Mouse (Mus musculus) lung, postnatal 25 days (tissue): Measurements from ENCODE around the gene Sh3bp2.
A peak's percentile ranks its signal among the peaks of the same experiment; 100 is the strongest.

ENCODE experiments used
- DNase-seq: peaks from one replicate; pipeline ENCODE4 v3.0.0; 2022; ENCODE audit warnings: low spot score

Gene Sh3bp2

DNA sequence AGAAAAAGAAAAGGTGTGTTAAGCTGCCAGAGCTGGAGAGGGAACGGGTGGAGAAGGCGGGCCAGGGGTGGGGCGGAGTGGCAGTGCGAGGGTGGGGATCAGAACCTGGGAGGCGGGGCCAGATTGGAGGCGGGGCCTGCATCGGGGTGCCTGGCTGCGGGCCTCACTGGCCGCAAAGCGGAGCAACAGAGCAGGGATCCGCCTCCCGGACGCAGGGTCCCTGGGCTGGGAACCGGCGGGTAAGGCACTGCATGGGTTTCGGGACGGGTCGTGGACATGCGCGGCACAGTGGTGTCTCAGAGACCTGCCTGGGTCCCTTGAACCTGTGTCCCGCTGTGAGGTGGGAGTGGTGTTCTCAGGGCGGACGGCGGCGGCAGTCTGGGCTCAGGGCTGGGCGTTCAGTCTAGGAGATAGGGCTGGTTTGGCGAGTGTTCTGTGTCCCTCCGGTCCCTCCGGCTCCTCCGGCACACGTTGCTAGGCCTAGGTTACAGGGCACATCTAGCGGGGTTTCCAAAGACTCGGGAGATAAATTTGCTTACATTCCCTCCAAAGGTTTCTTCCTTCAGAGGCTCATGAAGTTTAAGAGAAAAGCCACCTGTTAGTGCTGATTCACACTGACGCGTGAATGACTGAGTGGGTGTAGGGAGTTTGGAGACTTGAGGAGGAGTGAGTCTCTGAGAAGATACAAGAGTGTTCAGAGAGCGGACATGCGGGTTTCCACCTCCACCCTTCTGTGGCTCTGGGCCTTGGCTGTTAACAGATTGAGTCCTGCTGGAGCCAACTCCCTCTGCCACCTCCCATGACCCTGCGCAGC lies at the start of gene Sh3bp2:
Gene Sh3bp2 (plus strand): TSS at position 176 of the 814 bp plus-strand sequence.
- peak; percentile 96 for DNase-seq

GRCm38 (mm10) chr5:34480926-34481325 lies 44.7 kb upstream of the Sh3bp2 start:
- no peak for DNase-seq

- no peak for DNase-seq
Measured at GRCm38 (mm10) chr5:34485731-34486130, 39.9 kb upstream of the Sh3bp2 start.

- peak; percentile 14 for DNase-seq
Measured at GRCm38 (mm10) chr5:34487320-34488090, 38.1 kb upstream of the Sh3bp2 start.

- DNase-seq, result no peak
Measured at GRCm38 (mm10) chr5:34488741-34489417, 36.8 kb upstream of the Sh3bp2 start.

DNA sequence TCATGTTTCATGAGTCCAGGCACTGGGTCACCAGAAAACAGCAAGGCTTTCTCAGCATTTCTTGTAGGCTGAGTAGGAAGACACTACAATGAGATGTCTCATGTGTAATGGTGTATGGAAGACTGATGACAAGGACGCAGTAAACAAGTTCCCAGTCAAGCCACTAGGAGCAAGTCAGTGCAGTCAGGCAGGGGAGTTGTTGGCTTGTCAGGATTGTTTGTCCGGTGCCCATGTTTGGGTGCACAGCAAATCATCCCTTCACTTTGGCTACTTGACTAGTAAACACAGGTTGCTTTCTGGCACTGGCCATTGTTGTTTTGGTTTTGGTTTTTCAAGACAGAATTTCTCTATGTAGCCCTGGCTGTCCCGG lies 36.2 kb upstream of the Sh3bp2 start:
- DNase-seq, result no peak

DNA sequence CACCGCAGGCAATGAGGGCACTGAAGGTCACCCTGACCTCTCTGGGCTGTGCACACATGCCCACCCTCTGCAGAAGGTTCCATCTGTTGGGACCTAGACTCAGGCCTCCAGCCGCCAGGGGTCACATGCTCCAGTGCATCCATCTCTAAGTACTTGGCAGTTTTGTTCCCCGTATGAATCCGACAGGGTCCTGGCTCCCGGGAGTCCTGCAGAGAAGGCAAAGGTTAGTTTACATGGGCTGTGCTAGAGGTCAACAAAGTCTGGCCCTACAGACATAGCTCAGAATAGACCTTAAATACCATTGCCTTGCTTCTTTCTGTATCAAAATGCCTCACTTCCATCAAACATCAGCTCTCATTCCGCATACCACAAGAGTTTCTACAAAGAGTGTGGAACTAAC lies 28.9 kb upstream of the Sh3bp2 start:
- DNase-seq, result no peak

DNA sequence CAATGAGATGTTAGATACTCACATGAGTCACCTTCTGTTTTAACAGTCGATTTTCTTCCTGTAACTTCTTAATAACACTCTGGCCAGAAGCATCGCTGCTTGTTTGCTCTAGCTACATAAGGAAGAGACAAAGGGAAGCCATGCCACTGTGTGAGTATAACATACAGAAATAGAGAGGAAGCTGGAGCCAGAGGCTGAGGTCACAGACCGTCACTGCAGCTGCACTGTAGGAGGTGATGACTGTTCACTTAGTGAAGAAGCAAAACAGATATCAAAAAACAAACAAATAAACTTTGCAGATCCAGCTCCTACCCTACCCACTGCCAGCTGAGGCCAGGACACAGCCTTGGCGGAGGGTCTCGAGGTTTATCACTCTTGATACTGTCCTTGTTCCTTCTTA lies 24.8 kb upstream of the Sh3bp2 start:
- no peak for DNase-seq

GRCm38 (mm10) chr5:34501588-34501987 lies 24.1 kb upstream of the Sh3bp2 start:
- no peak for DNase-seq

GRCm38 (mm10) chr5:34502411-34502810 lies 23.2 kb upstream of the Sh3bp2 start:
- DNase-seq, result no peak

GRCm38 (mm10) chr5:34502821-34503220 lies 22.8 kb upstream of the Sh3bp2 start:
- DNase-seq, result no peak

DNA sequence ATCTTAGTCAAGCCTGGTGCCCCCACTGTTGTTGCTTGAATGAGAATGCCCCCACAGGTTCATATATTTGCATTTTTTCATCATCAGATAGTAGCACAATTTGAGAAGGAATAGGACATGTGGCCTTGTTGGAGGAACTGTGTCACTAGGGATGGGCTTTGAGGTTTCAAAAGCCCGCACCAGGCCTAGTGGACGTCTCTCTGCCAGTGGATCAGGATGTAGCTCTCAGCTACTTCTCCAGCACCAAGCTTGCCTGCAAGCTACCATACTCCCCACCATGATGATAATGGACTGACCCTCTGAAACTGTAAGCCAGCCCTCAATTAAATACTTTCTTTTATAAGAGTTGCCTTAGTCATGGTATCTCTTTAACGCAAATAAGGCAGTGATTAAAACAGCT lies 13.2 kb upstream of the Sh3bp2 start:
- no peak for DNase-seq

- DNase-seq, result peak; percentile 97
Measured at GRCm38 (mm10) chr5:34513466-34514217, 12.0 kb upstream of the Sh3bp2 start, which contains the start of gene Tnip2. Gene Tnip2 (minus strand): TSS chr5:34513991.

GRCm38 (mm10) chr5:34514218-34514566 lies 11.4 kb upstream of the Sh3bp2 start:
- DNase-seq, result no peak

GRCm38 (mm10) chr5:34515096-34515495 lies 10.5 kb upstream of the Sh3bp2 start:
- DNase-seq, result no peak

GRCm38 (mm10) chr5:34517913-34518312 lies 7.7 kb upstream of the Sh3bp2 start:
- peak; percentile 88 for DNase-seq

- DNase-seq, result peak; percentile 57
Measured at GRCm38 (mm10) chr5:34519389-34519910, 6.2 kb upstream of the Sh3bp2 start.

DNA sequence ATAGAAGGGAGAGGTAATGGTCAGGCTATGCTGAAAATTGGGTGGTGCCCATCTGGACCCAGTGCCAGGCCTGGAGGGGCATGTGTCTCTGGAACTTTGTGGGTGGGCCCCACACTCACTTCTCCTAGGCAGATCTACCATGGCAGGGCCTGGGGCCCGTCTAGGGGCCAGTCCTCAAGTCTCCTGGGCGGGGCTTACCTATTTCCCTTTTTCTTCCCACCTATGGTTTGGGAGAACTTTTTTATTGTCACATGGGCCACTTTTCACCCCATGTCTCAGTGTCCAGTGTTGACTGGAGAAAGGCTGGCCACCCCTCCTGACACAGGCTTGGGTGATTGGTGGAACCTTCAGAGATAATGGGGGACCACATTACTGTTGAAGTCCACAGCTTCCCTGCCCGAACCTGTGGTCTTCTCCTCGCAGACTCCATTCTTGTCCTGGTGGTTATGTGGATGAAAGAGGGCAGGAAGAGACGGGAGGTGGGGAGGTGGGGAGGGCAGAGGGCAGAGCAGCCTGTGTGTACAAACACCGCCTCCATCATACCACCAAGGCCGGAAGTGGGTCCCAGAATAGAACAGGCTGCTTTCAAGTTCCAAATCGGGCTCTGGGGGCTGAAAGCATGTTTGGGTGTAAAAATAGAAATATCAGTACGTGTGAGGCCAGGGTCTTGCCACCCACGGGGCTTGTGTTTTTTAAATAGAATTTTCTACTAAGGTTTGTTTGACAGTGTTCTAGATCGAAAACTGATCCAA lies 5.0 kb upstream of the Sh3bp2 start:
- peak; percentile 41 for DNase-seq

GRCm38 (mm10) chr5:34521337-34521736 lies 4.3 kb upstream of the Sh3bp2 start:
- no peak for DNase-seq

- DNase-seq, result no peak
Measured at GRCm38 (mm10) chr5:34523958-34524485, 1.6 kb upstream of the Sh3bp2 start.

GRCm38 (mm10) chr5:34524511-34524910 lies 1.1 kb upstream of the Sh3bp2 start:
- DNase-seq, result no peak
